Mouse (Mus musculus) ES-E14 (cell line): ENCODE measurements around the gene Prss56. TPM values are rescaled to one million over a fixed set of nuclear protein-coding genes. Genes with fewer than 3 reads are reported as not detected.

Experiments used
- DNase-seq: peaks from one replicate; pipeline ENCODE4 v3.0.0-alpha.2; 2013; ENCODE audit warnings: low read depth, low spot score
- H3K27ac ChIP-seq: 2 replicates; pipeline ENCODE4 v1.5.1; 2012; ENCODE audit warnings: low read depth, mild to moderate bottlenecking, low read length, moderate library complexity, mixed read lengths; ENCODE audit not compliant: poor library complexity, insufficient read depth, severe bottlenecking
- H3K36me3 ChIP-seq: 2 replicates; pipeline ENCODE4 v1.6.1; 2012; ENCODE audit warnings: mild to moderate bottlenecking, low read length, moderate library complexity, mixed read lengths; ENCODE audit not compliant: control insufficient read depth, poor library complexity, insufficient read depth, severe bottlenecking
- H3K4me1 ChIP-seq, 2 experiments: fragments of 150-350 bp in 1 of 2; sonication (generic) in 1 of 2; 2 replicates each; pipeline ENCODE4 v1.6.1; 2012; ENCODE audit warnings: low read length in 2 of 2, mild to moderate bottlenecking in 1 of 2, mixed read lengths in 1 of 2; ENCODE audit not compliant: control insufficient read depth in 2 of 2, insufficient read depth in 2 of 2, poor library complexity in 1 of 2
- H3K4me3 ChIP-seq, 2 experiments: fragments of 150-350 bp in 1 of 2; sonication (generic) in 1 of 2; 2 replicates each; pipeline ENCODE4 v1.5.1; 2012; ENCODE audit warnings: low read length in 2 of 2, low read depth in 1 of 2, mild to moderate bottlenecking in 1 of 2, mixed read lengths in 1 of 2; ENCODE audit not compliant: insufficient read depth in 1 of 2, poor library complexity in 1 of 2, severe bottlenecking in 1 of 2
- H3K9ac ChIP-seq: 2 replicates; pipeline ENCODE4 v1.6.1; 2012; ENCODE audit warnings: low read depth, mild to moderate bottlenecking, low read length, mixed read lengths; ENCODE audit not compliant: poor library complexity, insufficient read depth, severe bottlenecking
- H3K9me3 ChIP-seq: fragments of 150-350 bp; sonication (generic); 2 replicates; pipeline ENCODE4 v1.6.1; 2012; ENCODE audit warnings: low read depth, mild to moderate bottlenecking, low read length; ENCODE audit not compliant: control insufficient read depth, insufficient read depth
- CHD2 ChIP-seq: IDR thresholded peaks from 2 replicates; pipeline ENCODE4 v1.6.1; 2014; ENCODE audit warnings: mild to moderate bottlenecking, low read depth, low read length, inconsistent platforms
- HCFC1 ChIP-seq: IDR thresholded peaks from 2 replicates; pipeline ENCODE4 v1.6.1; 2012; ENCODE audit warnings: low read length, inconsistent platforms, borderline replicate concordance; ENCODE audit not compliant: insufficient read depth
- MAFK ChIP-seq: IDR thresholded peaks from 2 replicates; pipeline ENCODE4 v1.6.1; 2014; ENCODE audit warnings: mild to moderate bottlenecking, low read depth, low read length, inconsistent platforms; ENCODE audit not compliant: insufficient read depth
- ZC3H11A ChIP-seq: IDR thresholded peaks from 2 replicates; pipeline ENCODE4 v1.6.1; 2012; ENCODE audit warnings: low read depth, mild to moderate bottlenecking, inconsistent platforms, low read length, borderline replicate concordance
- ZNF384 ChIP-seq: IDR thresholded peaks from 2 replicates; pipeline ENCODE4 v1.6.1; 2012; ENCODE audit warnings: low read depth, low read length, inconsistent platforms
- in situ Hi-C, 2 experiments: fragments of 600-800 bp; cut with MboI; formaldehyde crosslinking; loops; one replicate each; pipeline ENCODE4 v1.15.1; 2025; ENCODE audit warnings: low sequenced_read_pairs in 2 of 2, inconsistent platforms in 1 of 2; ENCODE audit not compliant: unreplicated experiment in 2 of 2
- total RNA-seq: library from RNA; depleted of rRNA; stranded (reverse); fragments of 300-350 nt; gene quantifications from 2 replicates; pipeline ENCODE4 v1.2.3, GENCODE M21; 2012

The Prss56 gene
- total RNA-seq, 1 experiment: 0.36 TPM

DNA sequence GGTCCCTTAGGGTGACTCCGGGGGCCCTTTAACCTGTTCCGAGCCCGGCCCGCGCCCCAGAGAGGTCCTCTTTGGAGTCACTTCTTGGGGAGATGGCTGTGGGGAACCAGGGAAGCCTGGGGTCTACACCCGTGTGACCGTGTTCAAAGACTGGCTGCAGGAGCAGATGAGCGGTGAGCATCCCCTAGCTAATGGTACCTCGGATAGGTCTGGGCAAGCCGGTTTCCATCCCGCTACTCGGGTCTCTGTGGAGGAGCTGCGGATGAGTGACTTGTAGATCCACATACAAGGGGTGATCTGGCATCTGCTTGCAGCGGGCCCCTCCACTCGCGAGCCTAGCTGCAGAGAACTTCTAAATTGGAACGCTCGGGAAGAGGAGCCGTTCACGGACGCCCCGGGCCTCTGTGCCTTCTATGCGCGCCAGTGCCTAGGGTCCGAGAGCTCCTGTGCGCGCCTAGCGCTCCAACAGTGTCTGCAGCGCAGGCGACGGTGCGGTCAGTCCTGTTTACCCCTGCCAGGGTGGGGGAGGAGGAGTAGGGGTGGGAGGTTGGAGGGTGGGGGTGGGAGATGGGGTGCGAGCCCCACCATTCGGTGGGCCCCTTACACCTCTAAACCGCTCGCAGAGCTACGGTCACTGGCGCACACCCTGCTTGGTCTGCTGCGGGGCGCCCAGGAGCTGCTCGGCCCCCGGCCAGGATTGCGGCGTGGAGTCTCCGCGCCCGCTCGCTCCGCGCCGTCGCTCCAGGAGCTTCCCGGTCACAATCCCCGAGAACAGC, 3.3 kb downstream of the Prss56 start:
- Histone ChIP-seq H3K36me3 (no peaks in the 10 kb centered on the region), H3K27ac (no peak overlapping the region), H3K9ac (peak overlapping the region; percentile 84), H3K9me3 (no peaks in the 10 kb centered on the region), H3K4me3 (peak overlapping the region; percentile 77), H3K4me1 (peaks cover 4 to 24% of the 10 kb centered on the region in 2 experiments; a peak in 3 of 4 replicates)
- no peak for DNase-seq
- in situ Hi-C loops: no loop called here
- no peak for TF ChIP-seq HCFC1
- TF ChIP-seq CHD2: no peak
- no peak for TF ChIP-seq ZNF384
- no peak for TF ChIP-seq ZC3H11A
- no peak for TF ChIP-seq MAFK

DNA sequence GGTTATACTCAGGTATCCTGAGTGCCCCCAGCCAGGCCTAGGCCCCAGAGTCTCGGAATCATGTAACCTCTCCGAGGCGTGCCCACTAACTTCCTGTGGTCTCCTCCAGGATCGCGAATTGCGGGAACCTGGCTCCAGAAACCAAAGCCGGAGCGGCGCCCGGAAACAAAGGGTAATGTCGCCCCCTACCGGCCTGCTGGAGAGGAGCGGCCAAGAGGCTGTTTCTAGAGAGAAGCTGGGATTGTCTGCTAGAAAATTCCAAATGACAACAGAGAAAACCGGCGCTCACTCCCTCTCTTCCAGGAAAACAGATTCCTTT, 3.9 kb downstream of the Prss56 start:
- DNase-seq: peak; percentile 66
- peak overlapping the region; percentile 77 for H3K4me3 ChIP-seq
- TF ChIP-seq MAFK: no peak
- peak; percentile 44; the same call in 1 of the 2 replicates for TF ChIP-seq ZC3H11A
- peak; percentile 35; the same call in 1 of the 2 replicates for TF ChIP-seq HCFC1
- TF ChIP-seq ZNF384: no peak
- H3K4me1 ChIP-seq: peaks cover 4 to 24% of the 10 kb centered on the region in 2 experiments; a peak in 3 of 4 replicates
- no peaks in the 10 kb centered on the region for H3K36me3 ChIP-seq
- in situ Hi-C loops: no loop called here
- no peaks in the 10 kb centered on the region for H3K9me3 ChIP-seq
- H3K9ac ChIP-seq: peak overlapping the region; percentile 84
- H3K27ac ChIP-seq: no peak overlapping the region

DNA sequence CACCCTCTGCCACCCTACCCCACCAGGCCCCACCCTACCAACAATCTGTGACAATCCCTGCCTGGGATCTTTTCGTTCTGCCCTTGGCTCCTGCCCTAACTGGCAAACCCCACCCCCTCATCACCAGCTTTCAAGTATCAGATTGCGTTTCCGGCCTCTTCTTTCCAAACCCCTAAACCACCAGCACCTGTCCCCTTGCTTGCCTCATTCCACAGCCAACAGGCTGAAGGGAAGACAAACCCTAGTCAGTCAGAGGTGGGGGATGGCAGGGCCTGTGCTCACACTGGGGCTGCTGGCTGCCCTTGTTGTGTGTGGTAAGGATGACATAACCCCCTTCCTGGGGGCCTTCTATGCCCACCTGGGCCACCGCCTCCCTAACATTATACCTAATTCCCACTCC, 7.3 kb downstream of the Prss56 start, which contains the start of gene Chrnd:
Chrnd (plus strand) TSS at position 179 of the 400 bp plus-strand sequence.
- TF ChIP-seq ZC3H11A: no peak
- TF ChIP-seq CHD2: no peak
- TF ChIP-seq ZNF384: no peak
- no peak for TF ChIP-seq HCFC1
- TF ChIP-seq MAFK: no peak
- no peak for DNase-seq
- Histone ChIP-seq H3K4me1 (peaks cover 2 to 11% of the 10 kb centered on the region in 2 experiments; a peak in 1 of 4 replicates), H3K36me3 (no peaks in the 10 kb centered on the region), H3K9me3 (no peaks in the 10 kb centered on the region), H3K27ac (no peak within 1 kb of the TSS), H3K4me3 (peak within 1 kb of the TSS in 1 of 2 experiments; percentile 6; a peak in 1 of 4 replicates), H3K9ac (0 out of 2 replicates have a peak within 1 kb of the TSS, but pooled peaks have one; percentile 18)
- in situ Hi-C loops: no loop called here

DNA sequence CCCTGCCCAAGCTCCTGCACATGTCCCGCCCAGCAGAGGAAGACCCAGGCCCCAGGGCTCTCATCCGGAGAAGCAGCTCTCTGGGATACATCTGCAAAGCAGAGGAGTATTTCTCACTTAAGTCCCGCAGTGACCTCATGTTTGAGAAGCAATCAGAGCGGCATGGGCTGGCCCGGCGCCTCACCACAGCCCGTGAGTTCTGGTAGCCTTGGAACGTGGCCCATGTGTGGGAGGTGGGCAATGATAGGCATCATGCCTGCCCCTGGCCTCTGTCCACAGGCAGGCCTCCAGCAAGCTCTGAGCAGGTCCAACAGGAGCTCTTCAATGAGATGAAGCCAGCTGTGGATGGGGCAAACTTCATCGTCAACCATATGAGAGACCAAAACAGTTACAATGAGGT, 14.2 kb downstream of the Prss56 start:
- Histone ChIP-seq H3K9me3 (no peaks in the 10 kb centered on the region), H3K36me3 (no peaks in the 10 kb centered on the region), H3K9ac (no peak overlapping the region), H3K4me1 (peaks cover 0 to 2% of the 10 kb centered on the region in 2 experiments; a peak in 1 of 4 replicates), H3K27ac (no peak overlapping the region), H3K4me3 (no peak overlapping the region)
- no peak for TF ChIP-seq MAFK
- TF ChIP-seq CHD2: no peak
- no peak for TF ChIP-seq ZC3H11A
- TF ChIP-seq ZNF384: no peak
- TF ChIP-seq HCFC1: no peak
- no peak for DNase-seq
- in situ Hi-C loops: no loop called here
